Mouse (Mus musculus) lung, postnatal 0 days (tissue): ENCODE measurements around the gene Wapl. TPM values are rescaled to one million over a fixed set of nuclear protein-coding genes. Genes with fewer than 3 reads are reported as not detected.

Source experiments
- ATAC-seq: fragments of 200-750 bp; cut with Nextera tagmentation; 2 replicates; pipeline ENCODE4 v1.8.0; 2017; ENCODE audit warnings: moderate library complexity
- DNase-seq: peaks from one replicate; pipeline ENCODE4 v3.0.0-alpha.2; 2016; ENCODE audit warnings: low spot score
- H3K27ac ChIP-seq: fragments of 300-500 bp; sonication (generic); 2 replicates; pipeline ENCODE4 v1.5.1; 2014; ENCODE audit warnings: antibody characterized with exemption, mild to moderate bottlenecking, low read length, mixed read lengths
- H3K27me3 ChIP-seq: fragments of 300-500 bp; sonication (generic); replicated peaks from 2 replicates; pipeline ENCODE4 v1.6.1; 2014; ENCODE audit warnings: low read length, mixed read lengths; ENCODE audit not compliant: insufficient read depth
- H3K36me3 ChIP-seq: fragments of 300-500 bp; sonication (generic); 2 replicates; pipeline ENCODE4 v1.6.1; 2014; ENCODE audit warnings: low read length, mixed read lengths; ENCODE audit not compliant: insufficient read depth
- H3K4me1 ChIP-seq: fragments of 300-500 bp; sonication (generic); 2 replicates; pipeline ENCODE4 v1.6.1; 2014; ENCODE audit warnings: antibody characterized with exemption, low read depth, low read length, mixed read lengths; ENCODE audit not compliant: insufficient read depth
- H3K4me2 ChIP-seq: fragments of 300-500 bp; sonication (generic); replicated peaks from 2 replicates; pipeline ENCODE4 v1.6.1; 2014; ENCODE audit warnings: low read depth, mild to moderate bottlenecking, low read length, moderate library complexity, mixed read lengths
- H3K4me3 ChIP-seq: fragments of 300-500 bp; sonication (generic); 2 replicates; pipeline ENCODE4 v1.5.1; 2014; ENCODE audit warnings: low read depth, low read length
- H3K9ac ChIP-seq: fragments of 300-500 bp; sonication (generic); replicated peaks from 2 replicates; pipeline ENCODE4 v1.6.1; 2014; ENCODE audit warnings: low read depth, mild to moderate bottlenecking
- H3K9me3 ChIP-seq: fragments of 300-500 bp; sonication (generic); 2 replicates; pipeline ENCODE4 v1.6.1; 2016; ENCODE audit warnings: low read length, mixed read lengths
- CTCF ChIP-seq: IDR thresholded peaks from 2 replicates; pipeline ENCODE4 v1.5.1; 2016; ENCODE audit warnings: antibody characterized with exemption, mild to moderate bottlenecking
- EP300 ChIP-seq: IDR thresholded peaks from 2 replicates; pipeline ENCODE4 v1.6.1; 2016; ENCODE audit warnings: antibody characterized with exemption, mild to moderate bottlenecking, control low read depth
- WGBS: fragments of 180-500 bp; shearing (Covaris S2); extraction: QIAGEN DNeasy Blood & Tissue Kit; methylation state at CpG from one replicate; pipeline ENCODE4 v1.1.7; 2014; 5-methylcytosine and 5-hydroxymethylcytosine counted together
- polyA plus RNA-seq: library from polyadenylated mRNA; unstranded; fragments of >200 nt; fragmentation: Nextera tagmentation; extraction: Ambion mirVana; gene quantifications from 2 replicates; pipeline ENCODE4 v1.2.1, GENCODE M21; 2015

Wapl gene
- polyA plus RNA-seq, 1 experiment from 2014 or later: 19.9 TPM

GRCm38 (mm10) chr14:34712857-34713256 lies 39.1 kb downstream of the Wapl start:
- WGBS: 89% methylated on average over 3 of the region's 3 CpGs
- no peak overlapping the region for H3K9ac ChIP-seq
- no peak for TF ChIP-seq CTCF
- no peak for TF ChIP-seq EP300

GRCm38 (mm10) chr14:34718150-34718549 lies 44.4 kb downstream of the Wapl start:
- Histone ChIP-seq H3K9me3 (no peaks in the 10 kb centered on the region), H3K27ac (no peak overlapping the region), H3K27me3 (no peaks in the 10 kb centered on the region), H3K4me2 (no peak overlapping the region), H3K4me1 (no peaks in the 10 kb centered on the region), H3K36me3 (no peaks in the 10 kb centered on the region), H3K4me3 (no peak overlapping the region), H3K9ac (no peak overlapping the region)
- TF ChIP-seq CTCF (no peak), EP300 (no peak)
- ATAC-seq: no peak
- no peak for DNase-seq
- 93% methylated on average over 3 of the region's 3 CpGs for WGBS

More at GRCm38 (mm10) chr14:34712857-34713256, 39.1 kb downstream of the Wapl start:
- no peaks in the 10 kb centered on the region for H3K36me3 ChIP-seq
- H3K4me3 ChIP-seq: no peak overlapping the region
- H3K27ac ChIP-seq: no peak overlapping the region
- no peak overlapping the region for H3K4me2 ChIP-seq
- ATAC-seq: no peak
- DNase-seq: no peak
- no peaks in the 10 kb centered on the region for H3K4me1 ChIP-seq
- H3K27me3 ChIP-seq: no peaks in the 10 kb centered on the region
- H3K9me3 ChIP-seq: no peaks in the 10 kb centered on the region

GRCm38 (mm10) chr14:34727709-34728108 lies 54.0 kb downstream of the Wapl start:
- Histone ChIP-seq H3K4me2 (no peak overlapping the region), H3K27ac (no peak overlapping the region), H3K9me3 (no peaks in the 10 kb centered on the region), H3K4me3 (no peak overlapping the region), H3K9ac (no peak overlapping the region), H3K36me3 (0 out of 2 replicates have a peak, but pooled peaks cover 9% of the 10 kb centered on the region), H3K27me3 (no peaks in the 10 kb centered on the region), H3K4me1 (no peaks in the 10 kb centered on the region)
- WGBS: 85% methylated on average over 2 of the region's 2 CpGs
- ATAC-seq (no peak), DNase-seq (no peak)
- TF ChIP-seq CTCF: no peak

GRCm38 (mm10) chr14:34735405-34735804 lies 61.7 kb downstream of the Wapl start:
- Histone ChIP-seq H3K4me2 (no peak overlapping the region), H3K27me3 (no peaks in the 10 kb centered on the region), H3K4me1 (no peaks in the 10 kb centered on the region), H3K9me3 (no peaks in the 10 kb centered on the region), H3K27ac (no peak overlapping the region), H3K4me3 (no peak overlapping the region), H3K9ac (no peak overlapping the region), H3K36me3 (peaks cover 21% of the 10 kb centered on the region; the same call in 1 of the 2 replicates)
- no peak for TF ChIP-seq EP300
- no peak for TF ChIP-seq CTCF
- 92% methylated on average over 5 of the region's 5 CpGs for WGBS
- ATAC-seq: no peak
- no peak for DNase-seq

- DNase-seq (no peak), ATAC-seq (no peak)
- Histone ChIP-seq H3K9me3 (no peaks in the 10 kb centered on the region), H3K4me2 (no peak overlapping the region), H3K9ac (no peak overlapping the region), H3K27me3 (no peaks in the 10 kb centered on the region), H3K4me1 (no peaks in the 10 kb centered on the region), H3K36me3 (peaks cover 11% of the 10 kb centered on the region; the same call in 1 of the 2 replicates), H3K4me3 (no peak overlapping the region), H3K27ac (no peak overlapping the region)
- 62% methylated on average over 1 of the region's 1 CpGs for WGBS
- TF ChIP-seq EP300 (no peak), CTCF (no peak)
Measured at GRCm38 (mm10) chr14:34745401-34745800, 71.7 kb downstream of the Wapl start.

- WGBS: 81% methylated on average over 3 of the region's 3 CpGs
- TF ChIP-seq EP300 (no peak), CTCF (no peak)
- Histone ChIP-seq H3K36me3 (no peaks in the 10 kb centered on the region), H3K9me3 (no peaks in the 10 kb centered on the region), H3K27me3 (no peaks in the 10 kb centered on the region), H3K9ac (no peak overlapping the region), H3K27ac (no peak overlapping the region), H3K4me1 (no peaks in the 10 kb centered on the region), H3K4me3 (no peak overlapping the region), H3K4me2 (no peak overlapping the region)
- ATAC-seq (no peak), DNase-seq (no peak)
Measured at GRCm38 (mm10) chr14:34755731-34756130, 82.0 kb downstream of the Wapl start.

- Histone ChIP-seq H3K9ac (no peak overlapping the region), H3K4me3 (no peak overlapping the region), H3K27me3 (no peaks in the 10 kb centered on the region), H3K36me3 (no peaks in the 10 kb centered on the region), H3K4me2 (no peak overlapping the region), H3K9me3 (no peaks in the 10 kb centered on the region), H3K27ac (no peak overlapping the region), H3K4me1 (no peaks in the 10 kb centered on the region)
- no peak for TF ChIP-seq CTCF
- no peak for TF ChIP-seq EP300
- 45% methylated on average over 2 of the region's 2 CpGs for WGBS
- no peak for ATAC-seq
- DNase-seq: no peak
Measured at GRCm38 (mm10) chr14:34759938-34760337, 86.2 kb downstream of the Wapl start.
